Mouse (Mus musculus) forebrain, embryonic 16.5 days (tissue): ENCODE measurements around the gene Nptx1. TPM values are rescaled to one million over a fixed set of nuclear protein-coding genes. Genes with fewer than 3 reads are reported as not detected.
A peak's percentile ranks its signal among the peaks of the same experiment; 100 is the strongest.

Experiments used
- ATAC-seq: fragments of 200-750 bp; cut with Nextera tagmentation; 2 replicates; pipeline ENCODE4 v1.8.0; 2017; ENCODE audit warnings: mild to moderate bottlenecking, moderate library complexity
- H3K27ac ChIP-seq: fragments of 300-500 bp; sonication (generic); 2 replicates; pipeline ENCODE4 v1.5.1; 2014; ENCODE audit warnings: low read length, control low read depth
- H3K27me3 ChIP-seq: fragments of 300-500 bp; sonication (generic); replicated peaks from 2 replicates; pipeline ENCODE4 v1.6.1; 2014; ENCODE audit warnings: low read length; ENCODE audit not compliant: control insufficient read depth, insufficient read depth
- H3K36me3 ChIP-seq: fragments of 300-500 bp; sonication (generic); 2 replicates; pipeline ENCODE4 v1.6.1; 2014; ENCODE audit not compliant: control insufficient read depth, insufficient read depth
- H3K4me1 ChIP-seq: fragments of 300-500 bp; sonication (generic); replicated peaks from 2 replicates; pipeline ENCODE4 v1.6.1; 2014; ENCODE audit warnings: low read length; ENCODE audit not compliant: control insufficient read depth, insufficient read depth
- H3K4me2 ChIP-seq: fragments of 300-500 bp; sonication (generic); 2 replicates; pipeline ENCODE4 v1.6.1; 2014; ENCODE audit warnings: mild to moderate bottlenecking, low read length, control low read depth
- H3K4me3 ChIP-seq: fragments of 300-500 bp; sonication (generic); replicated peaks from 2 replicates; pipeline ENCODE4 v1.5.1; 2014; ENCODE audit warnings: mild to moderate bottlenecking, low read length, control low read depth
- H3K9ac ChIP-seq: fragments of 300-500 bp; sonication (generic); replicated peaks from 2 replicates; pipeline ENCODE4 v1.6.1; 2014; ENCODE audit warnings: low read depth, low read length, control low read depth
- H3K9me3 ChIP-seq: fragments of 300-500 bp; sonication (generic); 2 replicates; pipeline ENCODE4 v1.6.1; 2016; ENCODE audit warnings: low read length; ENCODE audit not compliant: control insufficient read depth
- WGBS: fragments of 180-500 bp; shearing (Covaris S2); extraction: QIAGEN DNeasy Blood & Tissue Kit; methylation state at CpG from one replicate; pipeline ENCODE4 v1.1.7; 2014; 5-methylcytosine and 5-hydroxymethylcytosine counted together
- polyA plus RNA-seq: library from polyadenylated mRNA; unstranded; fragments of >200 nt; fragmentation: Nextera tagmentation; extraction: Ambion mirVana; gene quantifications from 2 replicates; pipeline ENCODE4 v1.2.1, GENCODE M21; 2015

Nptx1 gene
- polyA plus RNA-seq, 1 experiment from 2014 or later: 9.8 TPM

GRCm38 (mm10) chr11:119507772-119508171 is 39.8 kb downstream of the Nptx1 start:
- no peak for ATAC-seq
- no peaks in the 10 kb centered on the region for H3K9me3 ChIP-seq
- 85% methylated on average over 8 of the region's 8 CpGs for WGBS
- peaks cover 9% of the 10 kb centered on the region for H3K36me3 ChIP-seq
- no peak overlapping the region for H3K27ac ChIP-seq
- no peak overlapping the region for H3K4me2 ChIP-seq
- H3K4me1 ChIP-seq: peaks cover 16% of the 10 kb centered on the region
- H3K4me3 ChIP-seq: no peak overlapping the region
- H3K27me3 ChIP-seq: no peaks in the 10 kb centered on the region
- no peak overlapping the region for H3K9ac ChIP-seq

GRCm38 (mm10) chr11:119506386-119506785 is 41.2 kb downstream of the Nptx1 start:
- H3K4me1 ChIP-seq: peaks cover 11% of the 10 kb centered on the region
- peaks cover 12% of the 10 kb centered on the region for H3K36me3 ChIP-seq

GRCm38 (mm10) chr11:119503675-119504074 is 43.9 kb downstream of the Nptx1 start:
- no peaks in the 10 kb centered on the region for H3K9me3 ChIP-seq
- H3K27ac ChIP-seq: no peak overlapping the region
- H3K4me1 ChIP-seq: peaks cover 3% of the 10 kb centered on the region
- peak; percentile 79 for ATAC-seq
- H3K4me2 ChIP-seq: no peak overlapping the region
- peaks cover 15% of the 10 kb centered on the region for H3K36me3 ChIP-seq
- no peaks in the 10 kb centered on the region for H3K27me3 ChIP-seq
- no peak overlapping the region for H3K9ac ChIP-seq
- no peak overlapping the region for H3K4me3 ChIP-seq

More at GRCm38 (mm10) chr11:119506386-119506785, 41.2 kb downstream of the Nptx1 start:
- H3K27ac ChIP-seq: no peak overlapping the region
- no peak for ATAC-seq
- no peaks in the 10 kb centered on the region for H3K27me3 ChIP-seq
- 96% methylated on average over 4 of the region's 4 CpGs for WGBS
- no peak overlapping the region for H3K4me2 ChIP-seq
- no peak overlapping the region for H3K4me3 ChIP-seq
- no peak overlapping the region for H3K9ac ChIP-seq
- no peaks in the 10 kb centered on the region for H3K9me3 ChIP-seq

GRCm38 (mm10) chr11:119500011-119500410 is 47.5 kb downstream of the Nptx1 start:
- 90% methylated on average over 2 of the region's 2 CpGs for WGBS
- no peak overlapping the region for H3K4me2 ChIP-seq
- no peak overlapping the region for H3K9ac ChIP-seq
- no peak for ATAC-seq
- no peak overlapping the region for H3K27ac ChIP-seq
- no peaks in the 10 kb centered on the region; the same call in 1 of the 2 replicates for H3K4me1 ChIP-seq
- H3K36me3 ChIP-seq: 0 out of 2 replicates have a peak, but pooled peaks cover 6% of the 10 kb centered on the region
- no peaks in the 10 kb centered on the region for H3K9me3 ChIP-seq
- H3K4me3 ChIP-seq: no peak overlapping the region
- H3K27me3 ChIP-seq: no peaks in the 10 kb centered on the region

- Histone ChIP-seq H3K9me3 (no peaks in the 10 kb centered on the region), H3K36me3 (0 out of 2 replicates have a peak, but pooled peaks cover 6% of the 10 kb centered on the region), H3K4me1 (no peaks in the 10 kb centered on the region; the same call in 1 of the 2 replicates), H3K4me2 (no peak overlapping the region), H3K27me3 (no peaks in the 10 kb centered on the region), H3K4me3 (no peak overlapping the region), H3K9ac (no peak overlapping the region), H3K27ac (no peak overlapping the region)
- no peak for ATAC-seq
- WGBS: 92% methylated on average over 4 of the region's 4 CpGs
These were observed 48.3 kb downstream of the Nptx1 start for GRCm38 (mm10) chr11:119499297-119499696.

- no peak for ATAC-seq
- H3K4me3 ChIP-seq: no peak overlapping the region
- 72% methylated on average over 4 of the region's 4 CpGs for WGBS
- 0 out of 2 replicates have a peak, but pooled peaks cover 6% of the 10 kb centered on the region for H3K36me3 ChIP-seq
- H3K27ac ChIP-seq: no peak overlapping the region
- no peaks in the 10 kb centered on the region for H3K27me3 ChIP-seq
- H3K4me2 ChIP-seq: no peak overlapping the region
- no peaks in the 10 kb centered on the region for H3K9me3 ChIP-seq
- no peak overlapping the region for H3K9ac ChIP-seq
- H3K4me1 ChIP-seq: peaks cover 6% of the 10 kb centered on the region
These were observed 50.1 kb downstream of the Nptx1 start for GRCm38 (mm10) chr11:119497451-119497850.

GRCm38 (mm10) chr11:119496147-119496546 is 51.4 kb downstream of the Nptx1 start:
- Histone ChIP-seq H3K9me3 (no peaks in the 10 kb centered on the region), H3K27me3 (no peaks in the 10 kb centered on the region), H3K4me1 (peaks cover 11% of the 10 kb centered on the region), H3K27ac (no peak overlapping the region), H3K4me3 (no peak overlapping the region), H3K36me3 (0 out of 2 replicates have a peak, but pooled peaks cover 3% of the 10 kb centered on the region), H3K9ac (no peak overlapping the region), H3K4me2 (no peak overlapping the region)
- no peak for ATAC-seq
- WGBS: 66% methylated on average over 5 of the region's 5 CpGs

GRCm38 (mm10) chr11:119493516-119493915 is 54.0 kb downstream of the Nptx1 start:
- Histone ChIP-seq H3K9me3 (no peaks in the 10 kb centered on the region), H3K4me1 (peaks cover 16% of the 10 kb centered on the region), H3K4me2 (no peak overlapping the region), H3K27me3 (no peaks in the 10 kb centered on the region), H3K9ac (no peak overlapping the region), H3K4me3 (no peak overlapping the region), H3K27ac (no peak overlapping the region), H3K36me3 (no peaks in the 10 kb centered on the region)
- 83% methylated on average over 4 of the region's 4 CpGs for WGBS
- no peak for ATAC-seq

GRCm38 (mm10) chr11:119492830-119493229 is 54.7 kb downstream of the Nptx1 start:
- no peak overlapping the region for H3K9ac ChIP-seq

GRCm38 (mm10) chr11:119491690-119492087 is 55.9 kb downstream of the Nptx1 start:
- H3K4me2 ChIP-seq: peak overlapping the region; percentile 93
- 4% methylated on average over 27 of the region's 27 CpGs for WGBS
- no peaks in the 10 kb centered on the region for H3K9me3 ChIP-seq
- H3K4me1 ChIP-seq: peaks cover 16% of the 10 kb centered on the region
- peak overlapping the region; percentile 91 for H3K4me3 ChIP-seq
- H3K36me3 ChIP-seq: no peaks in the 10 kb centered on the region
- ATAC-seq: peak; percentile 29; the same call in 1 of the 2 replicates
- peak overlapping the region; percentile 97 for H3K9ac ChIP-seq
- H3K27ac ChIP-seq: peak overlapping the region; percentile 92
- no peaks in the 10 kb centered on the region for H3K27me3 ChIP-seq

More at GRCm38 (mm10) chr11:119492830-119493229, 54.7 kb downstream of the Nptx1 start:
- ATAC-seq: no peak
- peaks cover 16% of the 10 kb centered on the region for H3K4me1 ChIP-seq
- no peak overlapping the region for H3K4me3 ChIP-seq
- H3K4me2 ChIP-seq: peak overlapping the region; percentile 93
- no peaks in the 10 kb centered on the region for H3K9me3 ChIP-seq
- H3K36me3 ChIP-seq: no peaks in the 10 kb centered on the region
- no peaks in the 10 kb centered on the region for H3K27me3 ChIP-seq
- H3K27ac ChIP-seq: no peak overlapping the region
- 92% methylated on average over 6 of the region's 6 CpGs for WGBS
